Mouse (Mus musculus) ES-Bruce4 (cell line): ENCODE measurements around the gene Ccdc88c.

ENCODE experiments used
- CTCF ChIP-seq: IDR thresholded peaks from one replicate; pipeline ENCODE4 v1.8.1; 2011; ENCODE audit warnings: low read depth, low read length
- EP300 ChIP-seq: IDR thresholded peaks from 2 replicates; pipeline ENCODE4 v1.6.1; 2011; ENCODE audit warnings: low read depth, low read length; ENCODE audit not compliant: insufficient read depth
- POLR2A ChIP-seq: IDR thresholded peaks from one replicate; pipeline ENCODE4 v1.8.1; 2011; ENCODE audit warnings: low read length; ENCODE audit not compliant: insufficient read depth

DNA sequence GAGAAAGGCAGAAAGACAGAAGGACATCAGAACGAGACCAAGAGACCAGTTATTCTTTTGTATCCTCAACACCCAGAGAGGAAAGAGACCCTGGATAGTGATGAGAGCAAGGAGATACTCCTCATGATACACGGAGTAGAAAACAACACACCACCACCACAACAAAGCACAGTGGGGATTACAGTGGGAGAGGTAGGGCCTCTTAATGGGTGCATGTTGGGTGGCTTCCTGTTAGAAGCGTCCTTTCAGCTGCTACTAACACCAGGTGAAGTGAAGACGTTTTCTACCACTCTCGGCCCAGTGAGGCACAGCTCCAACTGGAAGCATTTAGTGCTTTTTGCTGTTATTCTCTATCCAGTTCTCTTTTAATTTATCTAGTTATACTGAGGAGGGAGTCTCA is 122.0 kb downstream of the Ccdc88c start:
- TF ChIP-seq CTCF = no peak
- no peak for TF ChIP-seq POLR2A
- no peak for TF ChIP-seq EP300
